Mouse (Mus musculus): ENCODE data around the gene Bag6. TPM values are rescaled to one million over a fixed set of nuclear protein-coding genes. Genes with fewer than 3 reads are reported as not detected.

Bag6 gene
- total RNA-seq, 2 experiments from 2014 or later, result 425 to 435 TPM

- DNase-seq (ENCODE audit: low spot score in 2 of 2), result peak in 1 of 2 experiments; percentile 62
These were observed 7.0 kb downstream of the Bag6 start for GRCm38 (mm10) chr17:35141971-35142370.

- no peak for DNase-seq (ENCODE audit: low spot score in 2 of 2)
These were observed 11.2 kb downstream of the Bag6 start for GRCm38 (mm10) chr17:35146139-35146538.

GRCm38 (mm10) chr17:35147348-35147747 is 12.4 kb downstream of the Bag6 start:
- DNase-seq (ENCODE audit: low spot score in 2 of 2), result no peak

- no peak for DNase-seq (ENCODE audit: low spot score in 2 of 2)
These were observed 13.1 kb downstream of the Bag6 start for GRCm38 (mm10) chr17:35147922-35148639.

GRCm38 (mm10) chr17:35152121-35152520 is 17.1 kb downstream of the Bag6 start:
- no peak for DNase-seq (ENCODE audit: low spot score in 2 of 2)

GRCm38 (mm10) chr17:35153077-35153476 is 18.1 kb downstream of the Bag6 start:
- no peak for DNase-seq (ENCODE audit: low spot score in 2 of 2)

GRCm38 (mm10) chr17:35153931-35154330 is 19.0 kb downstream of the Bag6 start:
- no peak for DNase-seq (ENCODE audit: low spot score in 2 of 2)

GRCm38 (mm10) chr17:35154616-35155015 is 19.6 kb downstream of the Bag6 start:
- DNase-seq (ENCODE audit: low spot score in 2 of 2), result no peak

- DNase-seq (ENCODE audit: low spot score in 2 of 2), result no peak
These were observed 20.5 kb downstream of the Bag6 start for GRCm38 (mm10) chr17:35155451-35155850.

- DNase-seq (ENCODE audit: low spot score in 2 of 2), result no peak
These were observed 21.7 kb downstream of the Bag6 start for GRCm38 (mm10) chr17:35156461-35157200.

- DNase-seq (ENCODE audit: low spot score in 2 of 2), result no peak
These were observed 22.3 kb downstream of the Bag6 start for GRCm38 (mm10) chr17:35157254-35157653.

GRCm38 (mm10) chr17:35157661-35158175 is 22.7 kb downstream of the Bag6 start:
- DNase-seq (ENCODE audit: low spot score in 2 of 2), result no peak

GRCm38 (mm10) chr17:35158850-35159593 is 24.0 kb downstream of the Bag6 start:
- no peak for DNase-seq (ENCODE audit: low spot score in 2 of 2)

GRCm38 (mm10) chr17:35159638-35160037 is 24.7 kb downstream of the Bag6 start:
- no peak for DNase-seq (ENCODE audit: low spot score in 2 of 2)

- DNase-seq (ENCODE audit: low spot score in 2 of 2), result no peak
These were observed 26.4 kb downstream of the Bag6 start for GRCm38 (mm10) chr17:35161421-35161820.

GRCm38 (mm10) chr17:35162121-35162520 is 27.1 kb downstream of the Bag6 start:
- DNase-seq (ENCODE audit: low spot score in 2 of 2), result no peak

- no peak for DNase-seq (ENCODE audit: low spot score in 2 of 2)
These were observed 27.8 kb downstream of the Bag6 start for GRCm38 (mm10) chr17:35162730-35163129.

- no peak for DNase-seq (ENCODE audit: low spot score in 2 of 2)
These were observed 28.5 kb downstream of the Bag6 start for GRCm38 (mm10) chr17:35163326-35164081.

GRCm38 (mm10) chr17:35164218-35164567 is 29.2 kb downstream of the Bag6 start:
- DNase-seq (ENCODE audit: low spot score in 2 of 2), result no peak

GRCm38 (mm10) chr17:35164568-35165450 is 29.8 kb downstream of the Bag6 start, which contains the start of gene Prrc2a:
Gene Prrc2a, minus strand, starts transcription at chr17:35164897.
- peak; percentile 88 to 96 for DNase-seq (ENCODE audit: low spot score in 2 of 2)

All from adrenal gland, postnatal 4 days (tissue).